Mouse (Mus musculus): ENCODE results near the gene Cyb561. TPM values are rescaled to one million over a fixed set of nuclear protein-coding genes. Genes with fewer than 3 reads are reported as not detected.

Gene Cyb561
- polyA plus RNA-seq (2017; shearing (Covaris generic)) = 1 to 10 TPM in 1 of 2 experiments, under 1 TPM in 1; 0.63 to 1.4 TPM

- no peak for ATAC-seq
Observed at GRCm38 (mm10) chr11:105952911-105953386, at the start of gene Cyb561. TSS of gene Cyb561 (minus strand) at chr11:105953336.

GRCm38 (mm10) chr11:106001718-106002117 is 48.6 kb upstream of the Cyb561 start:
- no peak for ATAC-seq

- ATAC-seq = no peak
Observed at GRCm38 (mm10) chr11:106000062-106000461, 46.9 kb upstream of the Cyb561 start.

GRCm38 (mm10) chr11:105994375-105994774 is 41.2 kb upstream of the Cyb561 start, which contains the start of gene Ace3:
TSS of gene Ace3 (plus strand) at chr11:105994675.
- ATAC-seq = no peak

- no peak for ATAC-seq
Observed at GRCm38 (mm10) chr11:105990231-105990630, 37.1 kb upstream of the Cyb561 start.

- no peak for ATAC-seq
Observed at GRCm38 (mm10) chr11:105989446-105989845, 36.3 kb upstream of the Cyb561 start.

GRCm38 (mm10) chr11:105987446-105987845 is 34.3 kb upstream of the Cyb561 start:
- ATAC-seq = no peak

GRCm38 (mm10) chr11:105984452-105984851 is 31.3 kb upstream of the Cyb561 start:
- ATAC-seq = no peak

GRCm38 (mm10) chr11:105978634-105979033 is 25.5 kb upstream of the Cyb561 start:
- no peak for ATAC-seq

GRCm38 (mm10) chr11:105978232-105978631 is 25.1 kb upstream of the Cyb561 start:
- no peak for ATAC-seq

- no peak for ATAC-seq
Observed at GRCm38 (mm10) chr11:105975636-105976035, 22.5 kb upstream of the Cyb561 start.

GRCm38 (mm10) chr11:105975050-105975449 is 21.9 kb upstream of the Cyb561 start:
- ATAC-seq = no peak

- ATAC-seq = no peak
Observed at GRCm38 (mm10) chr11:105974593-105974992, 21.5 kb upstream of the Cyb561 start.

- ATAC-seq = no peak
Observed at GRCm38 (mm10) chr11:105969516-105969915, 16.4 kb upstream of the Cyb561 start.

GRCm38 (mm10) chr11:105968948-105969347 is 15.8 kb upstream of the Cyb561 start:
- no peak for ATAC-seq

GRCm38 (mm10) chr11:105967741-105968574 is 14.8 kb upstream of the Cyb561 start, which contains the start of gene Ace:
TSS of gene Ace (plus strand) at chr11:105967945.
- no peak for ATAC-seq

- no peak for ATAC-seq
Observed at GRCm38 (mm10) chr11:105966288-105966687, 13.2 kb upstream of the Cyb561 start.

- ATAC-seq = no peak
Observed at GRCm38 (mm10) chr11:105964691-105965090, 11.6 kb upstream of the Cyb561 start.

GRCm38 (mm10) chr11:105959355-105959754 is 6.2 kb upstream of the Cyb561 start:
- no peak for ATAC-seq

GRCm38 (mm10) chr11:105958566-105958965 is 5.4 kb upstream of the Cyb561 start:
- ATAC-seq = no peak

GRCm38 (mm10) chr11:105957501-105957900 is 4.4 kb upstream of the Cyb561 start:
- ATAC-seq = no peak

GRCm38 (mm10) chr11:105955815-105956430 is 2.8 kb upstream of the Cyb561 start:
- no peak for ATAC-seq

- no peak for ATAC-seq
Observed at GRCm38 (mm10) chr11:105953402-105953801, 266 bp upstream of the Cyb561 start.

- no peak for ATAC-seq
Observed at GRCm38 (mm10) chr11:105952111-105952510, 1.0 kb downstream of the Cyb561 start.
